Mouse (Mus musculus): ENCODE measurements around the gene Smim20. TPM values are rescaled to one million over a fixed set of nuclear protein-coding genes. Genes with fewer than 3 reads are reported as not detected.
A peak's percentile ranks its signal among the peaks of the same experiment; 100 is the strongest.

The Smim20 gene
- polyA plus RNA-seq, 1 experiment from 2014 or later = 57.9 TPM

GRCm38 (mm10) chr5:53239831-53240440, 26.9 kb upstream of the Smim20 start:
- Histone ChIP-seq H3K27me3 (ENCODE audit: control insufficient read depth, insufficient read depth, low read length) (no peaks in the 10 kb centered on the region), H3K9me3 (replicated peaks; ENCODE audit: control insufficient read depth, low read length) (no peaks in the 10 kb centered on the region), H3K4me1 (ENCODE audit: control insufficient read depth, insufficient read depth, low read length) (no peaks in the 10 kb centered on the region), H3K9ac (replicated peaks; ENCODE audit: low read length) (no peak overlapping the region), H3K4me2 (ENCODE audit: low read depth, low read length) (no peak overlapping the region), H3K27ac (replicated peaks; ENCODE audit: low read depth, low read length) (no peak overlapping the region), H3K4me3 (ENCODE audit: low read depth, low read length) (no peak overlapping the region), H3K36me3 (replicated peaks; ENCODE audit: control insufficient read depth, insufficient read depth, low read depth, low read length) (no peaks in the 10 kb centered on the region)
- DNase-seq (ENCODE audit: low spot score) = no peak
- 47% methylated on average over 11 of the region's 11 CpGs for WGBS
- ATAC-seq (replicated peaks; ENCODE audit: insufficient number of reproducible peaks, low FRiP score, low TSS enrichment, low read depth) = no peak

GRCm38 (mm10) chr5:53241109-53241508, 25.8 kb upstream of the Smim20 start:
- WGBS = 54% methylated on average over 2 of the region's 2 CpGs
- DNase-seq (ENCODE audit: low spot score) (peak; percentile 30), ATAC-seq (replicated peaks; ENCODE audit: insufficient number of reproducible peaks, low FRiP score, low TSS enrichment, low read depth) (no peak)
- Histone ChIP-seq H3K9me3 (replicated peaks; ENCODE audit: control insufficient read depth, low read length) (no peaks in the 10 kb centered on the region), H3K9ac (replicated peaks; ENCODE audit: low read length) (no peak overlapping the region), H3K4me3 (ENCODE audit: low read depth, low read length) (no peak overlapping the region), H3K27ac (replicated peaks; ENCODE audit: low read depth, low read length) (no peak overlapping the region), H3K4me2 (ENCODE audit: low read depth, low read length) (no peak overlapping the region), H3K27me3 (ENCODE audit: control insufficient read depth, insufficient read depth, low read length) (no peaks in the 10 kb centered on the region), H3K36me3 (replicated peaks; ENCODE audit: control insufficient read depth, insufficient read depth, low read depth, low read length) (no peaks in the 10 kb centered on the region), H3K4me1 (ENCODE audit: control insufficient read depth, insufficient read depth, low read length) (no peaks in the 10 kb centered on the region)

GRCm38 (mm10) chr5:53241963-53242362, 24.9 kb upstream of the Smim20 start:
- no peaks in the 10 kb centered on the region for H3K27me3 ChIP-seq (ENCODE audit: control insufficient read depth, insufficient read depth, low read length)

GRCm38 (mm10) chr5:53242865-53243499, 23.9 kb upstream of the Smim20 start:
- H3K4me2 ChIP-seq (ENCODE audit: low read depth, low read length) = no peak overlapping the region
- H3K4me1 ChIP-seq (ENCODE audit: control insufficient read depth, insufficient read depth, low read length) = no peaks in the 10 kb centered on the region
- no peaks in the 10 kb centered on the region for H3K9me3 ChIP-seq (replicated peaks; ENCODE audit: control insufficient read depth, low read length)
- no peak overlapping the region for H3K27ac ChIP-seq (replicated peaks; ENCODE audit: low read depth, low read length)
- no peak for ATAC-seq (replicated peaks; ENCODE audit: insufficient number of reproducible peaks, low FRiP score, low TSS enrichment, low read depth)
- H3K27me3 ChIP-seq (ENCODE audit: control insufficient read depth, insufficient read depth, low read length) = no peaks in the 10 kb centered on the region
- H3K9ac ChIP-seq (replicated peaks; ENCODE audit: low read length) = no peak overlapping the region
- H3K36me3 ChIP-seq (replicated peaks; ENCODE audit: control insufficient read depth, insufficient read depth, low read depth, low read length) = no peaks in the 10 kb centered on the region
- 88% methylated on average over 7 of the region's 7 CpGs for whole genome bisulfite sequencing
- DNase-seq (ENCODE audit: low spot score) = no peak
- H3K4me3 ChIP-seq (ENCODE audit: low read depth, low read length) = no peak overlapping the region

More at GRCm38 (mm10) chr5:53241963-53242362, 24.9 kb upstream of the Smim20 start:
- ATAC-seq (replicated peaks; ENCODE audit: insufficient number of reproducible peaks, low FRiP score, low TSS enrichment, low read depth) (no peak), DNase-seq (ENCODE audit: low spot score) (no peak)
- H3K4me1 ChIP-seq (ENCODE audit: control insufficient read depth, insufficient read depth, low read length) = no peaks in the 10 kb centered on the region
- no peaks in the 10 kb centered on the region for H3K9me3 ChIP-seq (replicated peaks; ENCODE audit: control insufficient read depth, low read length)
- H3K4me2 ChIP-seq (ENCODE audit: low read depth, low read length) = no peak overlapping the region
- H3K4me3 ChIP-seq (ENCODE audit: low read depth, low read length) = no peak overlapping the region
- WGBS = 76% methylated on average over 5 of the region's 5 CpGs
- H3K9ac ChIP-seq (replicated peaks; ENCODE audit: low read length) = no peak overlapping the region
- H3K36me3 ChIP-seq (replicated peaks; ENCODE audit: control insufficient read depth, insufficient read depth, low read depth, low read length) = no peaks in the 10 kb centered on the region
- no peak overlapping the region for H3K27ac ChIP-seq (replicated peaks; ENCODE audit: low read depth, low read length)

GRCm38 (mm10) chr5:53243933-53244332, 22.9 kb upstream of the Smim20 start:
- H3K36me3 ChIP-seq (replicated peaks; ENCODE audit: control insufficient read depth, insufficient read depth, low read depth, low read length) = no peaks in the 10 kb centered on the region
- ATAC-seq (replicated peaks; ENCODE audit: insufficient number of reproducible peaks, low FRiP score, low TSS enrichment, low read depth) (no peak), DNase-seq (ENCODE audit: low spot score) (no peak)
- H3K9ac ChIP-seq (replicated peaks; ENCODE audit: low read length) = no peak overlapping the region
- H3K4me1 ChIP-seq (ENCODE audit: control insufficient read depth, insufficient read depth, low read length) = no peaks in the 10 kb centered on the region
- no peaks in the 10 kb centered on the region for H3K9me3 ChIP-seq (replicated peaks; ENCODE audit: control insufficient read depth, low read length)
- H3K27ac ChIP-seq (replicated peaks; ENCODE audit: low read depth, low read length) = no peak overlapping the region
- no peak overlapping the region for H3K4me3 ChIP-seq (ENCODE audit: low read depth, low read length)
- 81% methylated on average over 10 of the region's 10 CpGs for WGBS
- H3K4me2 ChIP-seq (ENCODE audit: low read depth, low read length) = no peak overlapping the region
- H3K27me3 ChIP-seq (ENCODE audit: control insufficient read depth, insufficient read depth, low read length) = no peaks in the 10 kb centered on the region

GRCm38 (mm10) chr5:53248499-53248898, 18.4 kb upstream of the Smim20 start:
- Histone ChIP-seq H3K27me3 (ENCODE audit: control insufficient read depth, insufficient read depth, low read length) (no peaks in the 10 kb centered on the region), H3K4me1 (ENCODE audit: control insufficient read depth, insufficient read depth, low read length) (no peaks in the 10 kb centered on the region)
- WGBS = 70% methylated on average over 11 of the region's 11 CpGs

GRCm38 (mm10) chr5:53249431-53250061, 17.3 kb upstream of the Smim20 start:
- DNase-seq (ENCODE audit: low spot score) (no peak), ATAC-seq (replicated peaks; ENCODE audit: insufficient number of reproducible peaks, low FRiP score, low TSS enrichment, low read depth) (no peak)
- Histone ChIP-seq H3K4me2 (ENCODE audit: low read depth, low read length) (no peak overlapping the region), H3K4me3 (ENCODE audit: low read depth, low read length) (no peak overlapping the region), H3K27ac (replicated peaks; ENCODE audit: low read depth, low read length) (no peak overlapping the region), H3K9me3 (replicated peaks; ENCODE audit: control insufficient read depth, low read length) (no peaks in the 10 kb centered on the region), H3K4me1 (ENCODE audit: control insufficient read depth, insufficient read depth, low read length) (no peaks in the 10 kb centered on the region), H3K9ac (replicated peaks; ENCODE audit: low read length) (no peak overlapping the region), H3K27me3 (ENCODE audit: control insufficient read depth, insufficient read depth, low read length) (no peaks in the 10 kb centered on the region), H3K36me3 (replicated peaks; ENCODE audit: control insufficient read depth, insufficient read depth, low read depth, low read length) (no peaks in the 10 kb centered on the region)
- 73% methylated on average over 4 of the region's 4 CpGs for whole genome bisulfite sequencing

More at GRCm38 (mm10) chr5:53248499-53248898, 18.4 kb upstream of the Smim20 start:
- Histone ChIP-seq H3K4me3 (ENCODE audit: low read depth, low read length) (no peak overlapping the region), H3K4me2 (ENCODE audit: low read depth, low read length) (no peak overlapping the region), H3K9me3 (replicated peaks; ENCODE audit: control insufficient read depth, low read length) (no peaks in the 10 kb centered on the region), H3K9ac (replicated peaks; ENCODE audit: low read length) (no peak overlapping the region), H3K27ac (replicated peaks; ENCODE audit: low read depth, low read length) (no peak overlapping the region), H3K36me3 (replicated peaks; ENCODE audit: control insufficient read depth, insufficient read depth, low read depth, low read length) (no peaks in the 10 kb centered on the region)
- DNase-seq (ENCODE audit: low spot score) = no peak
- ATAC-seq (replicated peaks; ENCODE audit: insufficient number of reproducible peaks, low FRiP score, low TSS enrichment, low read depth) = no peak

GRCm38 (mm10) chr5:53254154-53254553, 12.7 kb upstream of the Smim20 start:
- Histone ChIP-seq H3K27me3 (ENCODE audit: control insufficient read depth, insufficient read depth, low read length) (no peaks in the 10 kb centered on the region), H3K9me3 (replicated peaks; ENCODE audit: control insufficient read depth, low read length) (no peaks in the 10 kb centered on the region), H3K27ac (replicated peaks; ENCODE audit: low read depth, low read length) (no peak overlapping the region), H3K36me3 (replicated peaks; ENCODE audit: control insufficient read depth, insufficient read depth, low read depth, low read length) (no peaks in the 10 kb centered on the region), H3K4me1 (ENCODE audit: control insufficient read depth, insufficient read depth, low read length) (no peaks in the 10 kb centered on the region), H3K4me2 (ENCODE audit: low read depth, low read length) (no peak overlapping the region), H3K4me3 (ENCODE audit: low read depth, low read length) (no peak overlapping the region), H3K9ac (replicated peaks; ENCODE audit: low read length) (no peak overlapping the region)
- DNase-seq (ENCODE audit: low spot score) = no peak
- ATAC-seq (replicated peaks; ENCODE audit: insufficient number of reproducible peaks, low FRiP score, low TSS enrichment, low read depth) = no peak
- 91% methylated on average over 5 of the region's 5 CpGs for WGBS

Data from embryonic facial prominence, embryonic 11.5 days (tissue).